In the genomic region with DNA sequence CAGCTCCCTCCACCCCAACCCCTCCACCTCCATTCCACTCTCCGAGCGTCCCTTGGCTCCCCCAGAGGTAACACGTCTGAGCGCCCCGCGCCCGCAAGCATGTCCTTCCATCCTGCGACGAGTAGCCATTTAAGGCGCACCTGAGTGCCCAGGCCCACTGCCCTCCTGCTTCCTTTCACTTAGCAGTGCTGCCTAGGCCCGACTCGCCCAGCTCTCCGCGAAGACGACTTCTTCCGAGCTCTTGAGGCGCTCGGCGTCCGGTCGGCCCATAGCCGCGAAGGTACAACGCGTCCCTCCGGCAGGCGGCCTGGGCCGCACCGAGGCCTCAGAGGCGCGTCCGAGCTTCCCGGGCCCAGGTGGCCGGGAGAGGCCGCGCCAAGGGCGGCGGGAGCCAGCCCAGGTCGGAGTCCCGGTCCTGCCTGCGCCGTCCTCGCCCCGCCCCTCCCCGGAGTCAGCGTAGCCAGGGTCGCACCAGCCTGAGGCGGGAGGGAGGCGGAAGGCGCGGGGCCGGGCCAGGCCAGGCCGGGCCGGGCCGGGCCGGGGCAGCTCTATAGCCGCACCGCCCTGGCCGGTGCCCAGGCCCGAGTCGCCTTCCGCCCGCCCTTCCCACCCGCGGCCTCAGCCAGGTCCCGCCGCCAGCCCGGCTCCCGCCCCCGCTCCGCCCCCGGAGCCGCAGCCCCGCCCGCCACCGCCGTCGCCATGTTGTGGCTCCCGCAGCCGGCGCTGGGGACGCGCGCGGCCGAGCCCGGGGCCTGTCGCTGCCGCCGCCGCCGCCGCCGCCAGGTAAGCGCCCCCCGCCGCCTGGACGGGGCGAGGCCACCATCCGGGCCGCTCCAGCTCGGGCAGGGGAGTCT, we compare ENCODE assay signal across 7 mouse cellular contexts. TPM values are rescaled to one million over a fixed set of nuclear protein-coding genes. Genes with fewer than 3 reads are reported as not detected.
DNase-seq lines count a peak whose midpoint lies in the region; ATAC-seq lines count a peak whose summit lies in the region.

TSS of gene Zfp592 (plus strand) at position 702 of the 854 bp plus-strand sequence.

- peak; percentile 92 for ATAC-seq in intestine, embryonic 14.5 days (replicated peaks; ENCODE audit: low FRiP score, low TSS enrichment, low read depth)

- H3K4me2 ChIP-seq in intestine, embryonic 14.5 days (ENCODE audit: low read length): peak within 1 kb of the TSS; percentile 71

- DNase-seq in adrenal gland, adult 2 months: peak; percentile 94
- peak; percentile 88 for DNase-seq in embryo, embryonic 11 days
- peak; percentile 91 for DNase-seq in gastrocnemius, postnatal 25 days
- DNase-seq in intestine, embryonic 14.5 days (ENCODE audit: low spot score): peak; percentile 91
- peak; percentile 75 to 80 for DNase-seq in left cerebral cortex, postnatal 36 days (ENCODE audit: low spot score in 2 of 2)
- peak; percentile 87 for DNase-seq in midbrain, embryonic 10.5 days (ENCODE audit: low spot score)
- DNase-seq in right cerebral cortex, postnatal 4 days: peak; percentile 76

- peak within 1 kb of the TSS; percentile 95 for H3K9ac ChIP-seq in intestine, embryonic 14.5 days (ENCODE audit: low read length)

- peaks cover 21% of the 10 kb centered on the region for H3K4me1 ChIP-seq in intestine, embryonic 14.5 days (replicated peaks; ENCODE audit: control insufficient read depth, insufficient read depth, low read length)
- peaks cover 37% of the 10 kb centered on the region for H3K4me1 ChIP-seq in midbrain, embryonic 10.5 days

- no peaks in the 10 kb centered on the region for H3K36me3 ChIP-seq in intestine, embryonic 14.5 days (ENCODE audit: control insufficient read depth, insufficient read depth, low read length)
- no peaks in the 10 kb centered on the region for H3K36me3 ChIP-seq in midbrain, embryonic 10.5 days

- H3K4me3 ChIP-seq in intestine, embryonic 14.5 days (ENCODE audit: low read depth, low read length): peak within 1 kb of the TSS; percentile 88
- H3K4me3 ChIP-seq in midbrain, embryonic 10.5 days: peak within 1 kb of the TSS; percentile 93

- intact Hi-C loops in left cerebral cortex, postnatal 36 days (cut with DNase I): loop anchor here (5.0 kb wide), 1 partner anchor 46 kb away; the partner anchor contains the start of gene Sec11a

- peak within 1 kb of the TSS; percentile 95 for H3K27ac ChIP-seq in intestine, embryonic 14.5 days (ENCODE audit: low read depth)
- H3K27ac ChIP-seq in midbrain, embryonic 10.5 days (replicated peaks): peak within 1 kb of the TSS; percentile 99

- H3K27me3 ChIP-seq in intestine, embryonic 14.5 days (replicated peaks; ENCODE audit: control insufficient read depth, insufficient read depth, low read length): no peaks in the 10 kb centered on the region
- H3K27me3 ChIP-seq in midbrain, embryonic 10.5 days (ENCODE audit: low read depth, poor library complexity, severe bottlenecking): no peaks in the 10 kb centered on the region

- no peaks in the 10 kb centered on the region for H3K9me3 ChIP-seq in intestine, embryonic 14.5 days (ENCODE audit: control insufficient read depth, low read length)
- H3K9me3 ChIP-seq in midbrain, embryonic 10.5 days (replicated peaks): no peaks in the 10 kb centered on the region

- WGBS in intestine, embryonic 14.5 days: under 1% methylated on average over 81 of the region's 102 CpGs
- WGBS in midbrain, embryonic 10.5 days: under 1% methylated on average over 96 of the region's 102 CpGs

RNA-seq across cellular contexts. Expression of gene Zfp592, which starts in this region (rescaled TPM):
- total RNA-seq in adrenal gland, adult 2 months (2021): 10 to 100 TPM; 22.6 to 36.1 TPM
- 13.0 and 13.9 TPM in 2 replicates for polyA plus RNA-seq in adrenal gland, adult 2 months (2012; rRNA removed)
- 10 to 100 TPM; 10.2 to 10.6 TPM for total RNA-seq in gastrocnemius, postnatal 25 days (2021)
- 14.7 and 16.3 TPM in 2 replicates for polyA plus RNA-seq in intestine, embryonic 14.5 days (2014; fragmentation: Nextera tagmentation; extraction: Ambion mirVana)
- total RNA-seq in left cerebral cortex, postnatal 36 days (2021): 10 to 100 TPM; 21.3 to 22.4 TPM
- 10.5 and 11.6 TPM in 2 replicates for polyA plus RNA-seq in midbrain, embryonic 10.5 days (2016; fragmentation: Nextera tagmentation; extraction: Ambion mirVana)

Comparison
In these comparisons a context has a peak if more than half of its experiments do, and no peak if none do; other contexts are left out.
1. Peak in every context shown above with its lines: DNase-seq, ATAC-seq, H3K4me3 ChIP-seq and H3K27ac ChIP-seq.